Mouse (Mus musculus) hindbrain, embryonic 13.5 days (tissue): ENCODE results near the gene Tube1. TPM values are rescaled to one million over a fixed set of nuclear protein-coding genes. Genes with fewer than 3 reads are reported as not detected.
"Not testable (repeated sequence)": the region's sequence is repeated elsewhere in the genome, so short reads cannot be mapped to it uniquely, and the experiment has no call there.

Experiments
- ATAC-seq: fragments of 200-750 bp; cut with Nextera tagmentation; 2 replicates; pipeline ENCODE4 v1.8.0; 2017; ENCODE audit warnings: moderate TSS enrichment; ENCODE audit not compliant: low FRiP score
- H3K27ac ChIP-seq: fragments of 300-500 bp; sonication (generic); 2 replicates; pipeline ENCODE4 v1.5.1; 2015; ENCODE audit warnings: inconsistent platforms, mild to moderate bottlenecking, moderate library complexity
- H3K27me3 ChIP-seq: fragments of 300-500 bp; sonication (generic); 2 replicates; pipeline ENCODE4 v1.6.1; 2015; ENCODE audit warnings: mild to moderate bottlenecking, inconsistent platforms
- H3K36me3 ChIP-seq: fragments of 300-500 bp; sonication (generic); 2 replicates; pipeline ENCODE4 v1.6.1; 2015; ENCODE audit warnings: mild to moderate bottlenecking, inconsistent platforms
- H3K4me1 ChIP-seq: fragments of 300-500 bp; sonication (generic); replicated peaks from 2 replicates; pipeline ENCODE4 v1.6.1; 2015; ENCODE audit warnings: inconsistent platforms
- H3K4me2 ChIP-seq: fragments of 300-500 bp; sonication (generic); 2 replicates; pipeline ENCODE4 v1.6.1; 2015; ENCODE audit warnings: inconsistent platforms, mild to moderate bottlenecking, moderate library complexity
- H3K4me3 ChIP-seq: fragments of 300-500 bp; sonication (generic); 2 replicates; pipeline ENCODE4 v1.5.1; 2015; ENCODE audit warnings: mild to moderate bottlenecking, inconsistent platforms
- H3K9ac ChIP-seq: fragments of 300-500 bp; sonication (generic); 2 replicates; pipeline ENCODE4 v1.6.1; 2015; ENCODE audit warnings: mild to moderate bottlenecking, inconsistent platforms
- H3K9me3 ChIP-seq: fragments of 300-500 bp; sonication (generic); 2 replicates; pipeline ENCODE4 v1.6.1; 2016; ENCODE audit warnings: inconsistent platforms
- WGBS: fragments of 180-500 bp; shearing (Covaris S2); methylation state at CpG from one replicate; pipeline ENCODE4 v1.1.7; 2015; 5-methylcytosine and 5-hydroxymethylcytosine counted together
- polyA plus RNA-seq: library from polyadenylated mRNA; unstranded; fragments of >200 nt; fragmentation: Nextera tagmentation; extraction: Ambion mirVana; gene quantifications from 2 replicates; pipeline ENCODE4 v1.2.1, GENCODE M21; 2015

Gene Tube1
- polyA plus RNA-seq, 1 experiment from 2014 or later: 9.6 TPM

GRCm38 (mm10) chr10:39170706-39171105 lies 36.9 kb downstream of the Tube1 start:
- peak overlapping the region; percentile 64 for H3K4me2 ChIP-seq
- peak overlapping the region; percentile 31; the same call in 1 of the 2 replicates for H3K9ac ChIP-seq
- peaks cover 54% of the 10 kb centered on the region for H3K4me1 ChIP-seq
- ATAC-seq: peak; percentile 26
- no peaks in the 10 kb centered on the region for H3K9me3 ChIP-seq
- peak overlapping the region; percentile 49; the same call in 1 of the 2 replicates for H3K27ac ChIP-seq
- WGBS: 10% methylated on average over 6 of the region's 6 CpGs
- no peak overlapping the region for H3K4me3 ChIP-seq
- H3K27me3 ChIP-seq: no peaks in the 10 kb centered on the region
- no peaks in the 10 kb centered on the region for H3K36me3 ChIP-seq

GRCm38 (mm10) chr10:39171134-39171533 lies 37.4 kb downstream of the Tube1 start:
- WGBS: 0% methylated on average over 19 of the region's 19 CpGs
- peaks cover 49% of the 10 kb centered on the region for H3K4me1 ChIP-seq

GRCm38 (mm10) chr10:39171603-39172539 lies 38.1 kb downstream of the Tube1 start:
- Histone ChIP-seq H3K4me3 (peak overlapping the region; percentile 39), H3K9ac (peak overlapping the region; percentile 75), H3K27me3 (no peaks in the 10 kb centered on the region), H3K4me2 (peak overlapping the region; percentile 64), H3K27ac (peak overlapping the region; percentile 97), H3K4me1 (peaks cover 42% of the 10 kb centered on the region), H3K36me3 (no peaks in the 10 kb centered on the region), H3K9me3 (no peaks in the 10 kb centered on the region)
- ATAC-seq: peak; percentile 88
- WGBS: 7% methylated on average over 26 of the region's 26 CpGs

More at GRCm38 (mm10) chr10:39171134-39171533, 37.4 kb downstream of the Tube1 start:
- no peaks in the 10 kb centered on the region for H3K36me3 ChIP-seq
- peak overlapping the region; percentile 64 for H3K4me2 ChIP-seq
- H3K27me3 ChIP-seq: no peaks in the 10 kb centered on the region
- peak; percentile 93 for ATAC-seq
- H3K9me3 ChIP-seq: no peaks in the 10 kb centered on the region
- peak overlapping the region; percentile 97 for H3K27ac ChIP-seq
- peak overlapping the region; percentile 39 for H3K4me3 ChIP-seq
- H3K9ac ChIP-seq: peak overlapping the region; percentile 75

- Histone ChIP-seq H3K36me3 (no peaks in the 10 kb centered on the region), H3K27me3 (no peaks in the 10 kb centered on the region), H3K9me3 (no peaks in the 10 kb centered on the region), H3K9ac (no peak overlapping the region), H3K4me1 (peaks cover 40% of the 10 kb centered on the region), H3K4me2 (peak overlapping the region; percentile 64), H3K27ac (peak overlapping the region; percentile 97), H3K4me3 (no peak overlapping the region)
- ATAC-seq: no peak
- 71% methylated on average over 6 of the region's 6 CpGs for WGBS
Measured at GRCm38 (mm10) chr10:39172540-39172931, 38.8 kb downstream of the Tube1 start.

- no peak for ATAC-seq
- H3K4me3 ChIP-seq: no peak overlapping the region
- H3K9me3 ChIP-seq: no peaks in the 10 kb centered on the region
- H3K4me1 ChIP-seq: peaks cover 40% of the 10 kb centered on the region
- no peaks in the 10 kb centered on the region for H3K27me3 ChIP-seq
- 22% methylated on average over 13 of the region's 13 CpGs for WGBS
- H3K36me3 ChIP-seq: no peaks in the 10 kb centered on the region
- H3K4me2 ChIP-seq: peak overlapping the region; percentile 64
- peak overlapping the region; percentile 97 for H3K27ac ChIP-seq
- H3K9ac ChIP-seq: 0 out of 2 replicates have a peak overlapping the region, but pooled peaks have one; percentile 43
Measured at GRCm38 (mm10) chr10:39173077-39173476, 39.3 kb downstream of the Tube1 start.

GRCm38 (mm10) chr10:39176981-39177380 lies 43.2 kb downstream of the Tube1 start:
- no peak overlapping the region for H3K4me3 ChIP-seq
- H3K9ac ChIP-seq: no peak overlapping the region
- H3K36me3 ChIP-seq: no peaks in the 10 kb centered on the region
- ATAC-seq: no peak
- peaks cover 3% of the 10 kb centered on the region; the same call in 1 of the 2 replicates for H3K9me3 ChIP-seq
- 92% methylated on average over 5 of the region's 5 CpGs for WGBS
- H3K27me3 ChIP-seq: no peaks in the 10 kb centered on the region
- no peak overlapping the region for H3K27ac ChIP-seq
- H3K4me1 ChIP-seq: peaks cover 24% of the 10 kb centered on the region
- H3K4me2 ChIP-seq: no peak overlapping the region

- Histone ChIP-seq H3K27ac (no peak overlapping the region; the same call in 1 of the 2 replicates), H3K4me3 (no peak overlapping the region), H3K4me2 (no peak overlapping the region), H3K9me3 (no peaks in the 10 kb centered on the region), H3K36me3 (no peaks in the 10 kb centered on the region), H3K4me1 (0 out of 2 replicates have a peak, but pooled peaks cover 3% of the 10 kb centered on the region), H3K27me3 (no peaks in the 10 kb centered on the region), H3K9ac (no peak overlapping the region)
- 85% methylated on average over 8 of the region's 8 CpGs for WGBS
- ATAC-seq: no peak
Measured at GRCm38 (mm10) chr10:39184864-39185544, 51.2 kb downstream of the Tube1 start.

- H3K9me3 ChIP-seq: no peaks in the 10 kb centered on the region
- 87% methylated on average over 4 of the region's 4 CpGs for WGBS
- no peaks in the 10 kb centered on the region for H3K36me3 ChIP-seq
- H3K4me3 ChIP-seq: no peak overlapping the region
- ATAC-seq: no peak
- H3K27ac ChIP-seq: no peak overlapping the region; the same call in 1 of the 2 replicates
- 0 out of 2 replicates have a peak, but pooled peaks cover 3% of the 10 kb centered on the region for H3K4me1 ChIP-seq
- no peak overlapping the region for H3K4me2 ChIP-seq
- no peak overlapping the region for H3K9ac ChIP-seq
- no peaks in the 10 kb centered on the region for H3K27me3 ChIP-seq
Measured at GRCm38 (mm10) chr10:39185545-39185906, 51.8 kb downstream of the Tube1 start.

GRCm38 (mm10) chr10:39192673-39193072 lies 58.9 kb downstream of the Tube1 start:
- Histone ChIP-seq H3K9ac (no peak overlapping the region), H3K4me1 (no peaks in the 10 kb centered on the region), H3K36me3 (no peaks in the 10 kb centered on the region), H3K27ac (no peak overlapping the region), H3K9me3 (no peaks in the 10 kb centered on the region), H3K4me3 (no peak overlapping the region), H3K27me3 (no peaks in the 10 kb centered on the region), H3K4me2 (no peak overlapping the region)
- ATAC-seq: no peak
- WGBS: 98% methylated on average over 3 of the region's 3 CpGs

GRCm38 (mm10) chr10:39198216-39198615 lies 64.4 kb downstream of the Tube1 start:
- H3K9me3 ChIP-seq, H3K27ac ChIP-seq, H3K4me2 ChIP-seq, H3K9ac ChIP-seq, H3K4me3 ChIP-seq, H3K36me3 ChIP-seq, H3K27me3 ChIP-seq, ATAC-seq, H3K4me1 ChIP-seq: not testable (repeated sequence)
- WGBS: 92% methylated on average over 11 of the region's 11 CpGs
